Mouse (Mus musculus) midbrain, embryonic 15.5 days (tissue): Measurements from ENCODE around the gene Rnf43. TPM values are rescaled to one million over a fixed set of nuclear protein-coding genes. Genes with fewer than 3 reads are reported as not detected.

Experiments used
- ATAC-seq: fragments of 200-750 bp; cut with Nextera tagmentation; replicated peaks from 2 replicates; pipeline ENCODE4 v1.8.0; 2017; ENCODE audit warnings: moderate TSS enrichment
- H3K27ac ChIP-seq: fragments of 300-500 bp; sonication (generic); 2 replicates; pipeline ENCODE4 v1.5.1; 2015; ENCODE audit warnings: mild to moderate bottlenecking, inconsistent platforms
- H3K27me3 ChIP-seq: fragments of 300-500 bp; sonication (generic); replicated peaks from 2 replicates; pipeline ENCODE4 v1.6.1; 2015; ENCODE audit warnings: inconsistent platforms
- H3K36me3 ChIP-seq: fragments of 300-500 bp; sonication (generic); replicated peaks from 2 replicates; pipeline ENCODE4 v1.6.1; 2015; ENCODE audit warnings: inconsistent platforms
- H3K4me1 ChIP-seq: fragments of 300-500 bp; sonication (generic); 2 replicates; pipeline ENCODE4 v1.6.1; 2015; ENCODE audit warnings: inconsistent platforms
- H3K4me2 ChIP-seq: fragments of 300-500 bp; sonication (generic); 2 replicates; pipeline ENCODE4 v1.6.1; 2015; ENCODE audit warnings: inconsistent platforms, mild to moderate bottlenecking, moderate library complexity
- H3K4me3 ChIP-seq: fragments of 300-500 bp; sonication (generic); 2 replicates; pipeline ENCODE4 v1.5.1; 2015; ENCODE audit warnings: mild to moderate bottlenecking, inconsistent platforms
- H3K9ac ChIP-seq: fragments of 300-500 bp; sonication (generic); 2 replicates; pipeline ENCODE4 v1.6.1; 2015; ENCODE audit warnings: mild to moderate bottlenecking, inconsistent platforms
- H3K9me3 ChIP-seq: fragments of 300-500 bp; sonication (generic); 2 replicates; pipeline ENCODE4 v1.6.1; 2016; ENCODE audit warnings: inconsistent platforms
- WGBS: fragments of 180-500 bp; shearing (Covaris S2); methylation state at CpG from one replicate; pipeline ENCODE4 v1.1.7; 2015; ENCODE audit warnings: mixed read lengths; 5-methylcytosine and 5-hydroxymethylcytosine counted together
- polyA plus RNA-seq: library from polyadenylated mRNA; unstranded; fragments of >200 nt; fragmentation: Nextera tagmentation; extraction: Ambion mirVana; gene quantifications from 2 replicates; pipeline ENCODE4 v1.2.1, GENCODE M21; 2015

Gene Rnf43
- polyA plus RNA-seq, 1 experiment from 2014 or later: 1.2 TPM

- no peak overlapping the region for H3K9ac ChIP-seq
- no peak overlapping the region for H3K4me2 ChIP-seq
- H3K36me3 ChIP-seq: no peaks in the 10 kb centered on the region
- WGBS: 68% methylated on average over 4 of the region's 4 CpGs
- no peaks in the 10 kb centered on the region for H3K4me1 ChIP-seq
- no peak overlapping the region for H3K4me3 ChIP-seq
- ATAC-seq: no peak
- H3K27me3 ChIP-seq: no peaks in the 10 kb centered on the region
- H3K27ac ChIP-seq: no peak overlapping the region
- H3K9me3 ChIP-seq: no peaks in the 10 kb centered on the region
These were observed 89.0 kb downstream of the Rnf43 start for GRCm38 (mm10) chr11:87751491-87751966.

GRCm38 (mm10) chr11:87752307-87752706, 89.8 kb downstream of the Rnf43 start:
- no peak for ATAC-seq
- WGBS: 70% methylated on average over 1 of the region's 1 CpGs
- Histone ChIP-seq H3K9me3 (no peaks in the 10 kb centered on the region), H3K4me2 (no peak overlapping the region), H3K27me3 (no peaks in the 10 kb centered on the region), H3K36me3 (no peaks in the 10 kb centered on the region), H3K9ac (no peak overlapping the region), H3K4me1 (no peaks in the 10 kb centered on the region), H3K27ac (no peak overlapping the region), H3K4me3 (no peak overlapping the region)

GRCm38 (mm10) chr11:87753255-87753654, 90.7 kb downstream of the Rnf43 start:
- whole genome bisulfite sequencing: 84% methylated on average over 8 of the region's 8 CpGs

DNA sequence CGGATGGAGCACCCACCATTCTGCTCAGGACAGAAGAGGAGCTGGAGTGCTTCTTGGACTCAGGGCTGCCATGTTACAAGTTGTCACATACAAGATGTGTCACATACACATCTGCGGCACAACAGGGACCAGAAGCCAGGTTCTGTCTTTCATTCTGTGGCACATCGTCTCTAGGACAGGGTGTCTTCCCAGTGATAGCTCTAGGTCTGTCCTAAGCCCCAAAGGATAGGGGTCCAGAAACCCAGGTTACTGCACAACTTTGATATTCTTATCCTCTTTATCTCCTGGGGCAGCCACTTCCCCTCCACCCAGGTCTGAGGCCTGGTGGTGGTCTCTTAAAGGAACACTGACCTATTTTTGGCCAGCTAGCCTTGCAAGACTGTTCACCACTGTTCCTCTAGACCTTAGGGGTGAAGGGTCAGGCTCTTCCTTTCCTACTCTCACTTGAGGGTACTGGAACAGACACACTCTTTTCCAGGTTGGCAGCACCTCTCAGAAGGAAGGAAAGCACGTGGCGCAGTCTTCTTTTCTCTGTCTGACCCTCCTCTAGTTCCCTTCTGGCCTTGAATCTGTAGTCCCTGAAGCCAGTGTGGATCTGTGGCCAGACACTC, 91.5 kb downstream of the Rnf43 start:
- Histone ChIP-seq H3K4me1 (no peaks in the 10 kb centered on the region), H3K27ac (no peak overlapping the region), H3K27me3 (no peaks in the 10 kb centered on the region), H3K9me3 (no peaks in the 10 kb centered on the region), H3K9ac (no peak overlapping the region), H3K4me3 (no peak overlapping the region), H3K36me3 (no peaks in the 10 kb centered on the region), H3K4me2 (no peak overlapping the region)
- no peak for ATAC-seq
- 85% methylated on average over 5 of the region's 5 CpGs for WGBS

More at GRCm38 (mm10) chr11:87753255-87753654, 90.7 kb downstream of the Rnf43 start:
- Histone ChIP-seq H3K27me3 (no peaks in the 10 kb centered on the region), H3K4me3 (no peak overlapping the region), H3K36me3 (no peaks in the 10 kb centered on the region), H3K4me2 (no peak overlapping the region), H3K4me1 (no peaks in the 10 kb centered on the region), H3K27ac (no peak overlapping the region), H3K9me3 (no peaks in the 10 kb centered on the region), H3K9ac (no peak overlapping the region)
- no peak for ATAC-seq

GRCm38 (mm10) chr11:87754603-87755002, 92.1 kb downstream of the Rnf43 start:
- 82% methylated on average over 5 of the region's 5 CpGs for WGBS
- H3K9ac ChIP-seq: no peak overlapping the region
- H3K27ac ChIP-seq: no peak overlapping the region
- H3K4me2 ChIP-seq: no peak overlapping the region
- peaks cover 5% of the 10 kb centered on the region for H3K4me1 ChIP-seq
- no peaks in the 10 kb centered on the region for H3K27me3 ChIP-seq
- no peak for ATAC-seq
- H3K9me3 ChIP-seq: no peaks in the 10 kb centered on the region
- H3K4me3 ChIP-seq: no peak overlapping the region
- no peaks in the 10 kb centered on the region for H3K36me3 ChIP-seq

GRCm38 (mm10) chr11:87755360-87756017, 93.0 kb downstream of the Rnf43 start:
- Histone ChIP-seq H3K4me1 (peaks cover 11% of the 10 kb centered on the region), H3K27me3 (no peaks in the 10 kb centered on the region), H3K4me3 (no peak overlapping the region), H3K4me2 (no peak overlapping the region), H3K9me3 (no peaks in the 10 kb centered on the region), H3K36me3 (no peaks in the 10 kb centered on the region), H3K27ac (no peak overlapping the region), H3K9ac (no peak overlapping the region)
- ATAC-seq: no peak
- WGBS: 78% methylated on average over 17 of the region's 17 CpGs

- WGBS: 84% methylated on average over 15 of the region's 15 CpGs
- Histone ChIP-seq H3K4me1 (peaks cover 19% of the 10 kb centered on the region), H3K27ac (no peak overlapping the region), H3K27me3 (no peaks in the 10 kb centered on the region), H3K4me2 (no peak overlapping the region), H3K9me3 (no peaks in the 10 kb centered on the region), H3K4me3 (no peak overlapping the region), H3K9ac (no peak overlapping the region), H3K36me3 (no peaks in the 10 kb centered on the region)
- no peak for ATAC-seq
These were observed 93.8 kb downstream of the Rnf43 start for GRCm38 (mm10) chr11:87756251-87756820.

GRCm38 (mm10) chr11:87757001-87757954, 94.8 kb downstream of the Rnf43 start:
- no peak for ATAC-seq
- Histone ChIP-seq H3K4me2 (no peak overlapping the region), H3K36me3 (no peaks in the 10 kb centered on the region), H3K9me3 (no peaks in the 10 kb centered on the region), H3K9ac (no peak overlapping the region), H3K4me1 (peaks cover 28% of the 10 kb centered on the region), H3K27ac (no peak overlapping the region), H3K27me3 (no peaks in the 10 kb centered on the region), H3K4me3 (no peak overlapping the region)
- WGBS: 88% methylated on average over 25 of the region's 25 CpGs

GRCm38 (mm10) chr11:87758161-87758911, 95.8 kb downstream of the Rnf43 start:
- WGBS: 78% methylated on average over 7 of the region's 7 CpGs
- H3K9ac ChIP-seq: no peak overlapping the region
- H3K4me3 ChIP-seq: no peak overlapping the region
- no peaks in the 10 kb centered on the region for H3K9me3 ChIP-seq
- no peak overlapping the region for H3K4me2 ChIP-seq
- H3K27me3 ChIP-seq: no peaks in the 10 kb centered on the region
- no peak overlapping the region for H3K27ac ChIP-seq
- H3K4me1 ChIP-seq: peaks cover 39% of the 10 kb centered on the region
- H3K36me3 ChIP-seq: no peaks in the 10 kb centered on the region
- no peak for ATAC-seq

GRCm38 (mm10) chr11:87758957-87759608, 96.6 kb downstream of the Rnf43 start:
- Histone ChIP-seq H3K4me1 (peaks cover 41% of the 10 kb centered on the region), H3K27ac (peak overlapping the region; percentile 95; the same call in 1 of the 2 replicates), H3K9me3 (no peaks in the 10 kb centered on the region), H3K4me3 (peak overlapping the region; percentile 63; the same call in 1 of the 2 replicates), H3K4me2 (no peak overlapping the region), H3K9ac (no peak overlapping the region), H3K36me3 (no peaks in the 10 kb centered on the region), H3K27me3 (no peaks in the 10 kb centered on the region)
- ATAC-seq: no peak
- WGBS: 77% methylated on average over 4 of the region's 4 CpGs

- peak overlapping the region; percentile 95 for H3K27ac ChIP-seq
- H3K4me3 ChIP-seq: peak overlapping the region; percentile 63
- H3K4me1 ChIP-seq: peaks cover 42% of the 10 kb centered on the region
- 3% methylated on average over 3 of the region's 3 CpGs for WGBS
- H3K4me2 ChIP-seq: peak overlapping the region; percentile 91
- ATAC-seq: no peak
- H3K27me3 ChIP-seq: no peaks in the 10 kb centered on the region
- no peaks in the 10 kb centered on the region for H3K36me3 ChIP-seq
- H3K9ac ChIP-seq: peak overlapping the region; percentile 74
- no peaks in the 10 kb centered on the region for H3K9me3 ChIP-seq
These were observed 97.1 kb downstream of the Rnf43 start for GRCm38 (mm10) chr11:87759609-87760005.
